Mouse (Mus musculus) adrenal gland, postnatal 14 days (tissue): ENCODE results near the gene Anapc10. TPM values are rescaled to one million over a fixed set of nuclear protein-coding genes. Genes with fewer than 3 reads are reported as not detected.

ENCODE experiments used
- total RNA-seq: library from RNA; stranded (reverse); gene quantifications from 2 replicates; pipeline ENCODE4 v1.2.3, GENCODE M21; 2021

Gene Anapc10
- total RNA-seq, 1 experiment from 2014 or later: 12.9 TPM

Other genes with a start within 250 kb of the Anapc10 start
- 47.6 and 50.4 TPM in 2 replicates for gene Otud4, start 72.2 kb upstream of the Anapc10 start, total RNA-seq
- gene Abce1, start 80 bp upstream of the Anapc10 start, total RNA-seq: 83.7 and 85.8 TPM in 2 replicates